Mouse (Mus musculus): ENCODE measurements at regions not wholly inside any gene's neighbourhood (a gene's known extent, or its start where the extent isn't known, plus 50 kb on each side); places are given as distances from the start of the nearest gene placed in this dataset.

- TF ChIP-seq SRF (IDR thresholded peaks at IDR 0.05; ENCODE audit: control insufficient read depth, insufficient read length, low read depth) (no peak), TCF3 (IDR thresholded peaks at IDR 0.05; ENCODE audit: insufficient read length, low read depth) (no peak), POLR2AphosphoS2 (IDR thresholded peaks at IDR 0.05; ENCODE audit: insufficient read length, low read depth) (no peak)
- no peaks in the 10 kb centered on the region for H3K27me3 ChIP-seq (ENCODE audit: control insufficient read depth, insufficient read depth, insufficient read length)
Measured at GRCm38 (mm10) chr11:45206611-45207525, 589.8 kb downstream of the Ebf1 start.

GRCm38 (mm10) chr11:45214096-45214495 lies 597.0 kb downstream of the Ebf1 start:
- no peak overlapping the region for H3K4me2 ChIP-seq (ENCODE audit: low read depth)
- TF ChIP-seq MYOG (IDR thresholded peaks at IDR 0.05; ENCODE audit: control insufficient read depth in 1 of 3, insufficient read depth in 1 of 3, insufficient read length in 2 of 3, low read depth in 2 of 3) (no peak), E2F4 (IDR thresholded peaks at IDR 0.05; ENCODE audit: insufficient read depth) (no peak), POLR2AphosphoS2 (IDR thresholded peaks at IDR 0.05; ENCODE audit: insufficient read length, low read depth) (no peak), POLR2A (IDR thresholded peaks at IDR 0.05; ENCODE audit: insufficient read length, low read depth) (no peak), TCF12 (IDR thresholded peaks at IDR 0.05; ENCODE audit: insufficient read depth, poor library complexity, severe bottlenecking) (no peak), MAX (IDR thresholded peaks at IDR 0.05; ENCODE audit: low read depth) (no peak), MYOD1 (IDR thresholded peaks at IDR 0.05; ENCODE audit: control insufficient read depth in 1 of 3, insufficient read length in 2 of 3, low read depth in 2 of 3) (no peak), SRF (IDR thresholded peaks at IDR 0.05; ENCODE audit: control insufficient read depth, insufficient read length, low read depth) (no peak)
- no peak overlapping the region for H3ac ChIP-seq (ENCODE audit: control insufficient read depth, insufficient read length)
- no peaks in the 10 kb centered on the region for H3K36me3 ChIP-seq (ENCODE audit: control insufficient read depth, insufficient read depth)
- H3K79me2 ChIP-seq (ENCODE audit: control insufficient read depth, insufficient read depth): no peaks in the 10 kb centered on the region
- H3K27me3 ChIP-seq (ENCODE audit: control insufficient read depth, insufficient read depth, insufficient read length): no peaks in the 10 kb centered on the region
- H3K4me3 ChIP-seq: no peak overlapping the region

More at GRCm38 (mm10) chr11:45206611-45207525, 589.8 kb downstream of the Ebf1 start:
- no peak overlapping the region for H3ac ChIP-seq (ENCODE audit: control insufficient read depth, insufficient read length)
- no peak overlapping the region for H3K4me3 ChIP-seq
- no peaks in the 10 kb centered on the region for H3K36me3 ChIP-seq (ENCODE audit: control insufficient read depth, insufficient read depth)
- no peaks in the 10 kb centered on the region for H3K79me2 ChIP-seq (ENCODE audit: control insufficient read depth, insufficient read depth)
- no peak overlapping the region for H3K4me2 ChIP-seq (ENCODE audit: low read depth)

DNA sequence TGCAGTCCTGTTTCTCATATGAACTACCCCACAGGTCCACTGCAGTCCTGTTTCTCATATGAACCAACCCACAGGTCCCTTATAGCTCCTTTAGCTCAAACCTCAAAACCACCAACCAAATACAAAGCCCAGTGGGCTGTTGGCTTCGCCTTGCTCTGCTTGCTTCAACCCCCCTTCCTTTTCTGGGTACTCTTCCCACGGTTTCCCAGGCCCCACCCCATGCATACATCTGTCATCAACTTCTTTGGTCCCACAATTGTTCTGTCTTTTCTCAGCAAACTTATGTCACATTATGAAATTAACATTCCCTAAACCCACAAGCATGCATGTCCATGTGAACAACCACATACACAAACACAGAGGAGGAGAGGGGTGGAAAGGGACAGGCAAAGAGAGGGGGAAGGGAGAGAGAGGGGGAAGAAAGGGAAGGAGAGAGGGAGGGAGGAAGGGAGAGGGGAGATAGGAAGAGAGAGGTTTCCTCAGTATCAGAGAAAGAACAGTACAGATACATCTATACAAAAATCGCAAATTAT lies 599.9 kb downstream of the Ebf1 start:
- Histone ChIP-seq H3K27me3 (ENCODE audit: control insufficient read depth, insufficient read depth, insufficient read length) (no peaks in the 10 kb centered on the region), H3K4me3 (no peak overlapping the region), H3K4me2 (ENCODE audit: low read depth) (peak overlapping the region; percentile 3), H3ac (ENCODE audit: control insufficient read depth, insufficient read length) (no peak overlapping the region), H3K79me2 (ENCODE audit: control insufficient read depth, insufficient read depth) (no peaks in the 10 kb centered on the region), H3K36me3 (ENCODE audit: control insufficient read depth, insufficient read depth) (no peaks in the 10 kb centered on the region)
- no peak for TF ChIP-seq TCF12 (IDR thresholded peaks at IDR 0.05; ENCODE audit: insufficient read depth, poor library complexity, severe bottlenecking)
- no peak for TF ChIP-seq MYOD1 (IDR thresholded peaks at IDR 0.05; ENCODE audit: control insufficient read depth in 1 of 3, insufficient read length in 2 of 3, low read depth in 2 of 3)
- no peak for TF ChIP-seq MAX (IDR thresholded peaks at IDR 0.05; ENCODE audit: low read depth)
- TF ChIP-seq REST (IDR thresholded peaks at IDR 0.05; ENCODE audit: insufficient read depth, insufficient read length): no peak
- no peak for TF ChIP-seq POLR2A (IDR thresholded peaks at IDR 0.05; ENCODE audit: insufficient read length, low read depth)
- no peak for TF ChIP-seq USF1 (IDR thresholded peaks at IDR 0.05; ENCODE audit: low read depth)
- TF ChIP-seq POLR2AphosphoS2 (IDR thresholded peaks at IDR 0.05; ENCODE audit: insufficient read length, low read depth): no peak
- no peak for TF ChIP-seq TCF3 (IDR thresholded peaks at IDR 0.05; ENCODE audit: insufficient read length, low read depth)

DNA sequence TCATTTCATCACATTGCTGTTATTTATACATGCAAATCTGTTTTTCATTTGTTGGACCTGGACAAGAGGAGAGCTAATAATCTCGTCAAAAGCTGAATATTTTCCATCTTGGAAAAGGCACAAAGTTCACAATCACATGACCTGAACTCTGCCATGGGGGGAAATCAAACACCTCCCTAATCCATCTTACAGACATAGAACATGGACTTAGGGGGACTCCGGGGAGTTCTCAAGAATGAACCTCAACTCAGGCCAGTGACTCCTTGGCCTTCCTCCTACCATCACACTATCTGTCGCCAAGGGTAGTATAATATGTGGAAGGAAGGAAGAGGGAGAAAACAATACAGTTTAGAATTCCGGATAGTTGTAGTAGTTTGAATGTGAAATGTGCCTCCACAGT lies 602.1 kb downstream of the Ebf1 start:
- Histone ChIP-seq H3K36me3 (ENCODE audit: control insufficient read depth, insufficient read depth) (no peaks in the 10 kb centered on the region), H3K4me3 (no peak overlapping the region), H3K4me2 (ENCODE audit: low read depth) (no peak overlapping the region), H3ac (ENCODE audit: control insufficient read depth, insufficient read length) (no peak overlapping the region), H3K79me2 (ENCODE audit: control insufficient read depth, insufficient read depth) (no peaks in the 10 kb centered on the region), H3K27me3 (ENCODE audit: control insufficient read depth, insufficient read depth, insufficient read length) (no peaks in the 10 kb centered on the region)
- no peak for TF ChIP-seq MYOG (IDR thresholded peaks at IDR 0.05; ENCODE audit: control insufficient read depth in 1 of 3, insufficient read depth in 1 of 3, insufficient read length in 2 of 3, low read depth in 2 of 3)
- no peak for TF ChIP-seq TCF3 (IDR thresholded peaks at IDR 0.05; ENCODE audit: insufficient read length, low read depth)
- no peak for TF ChIP-seq POLR2AphosphoS2 (IDR thresholded peaks at IDR 0.05; ENCODE audit: insufficient read length, low read depth)
- no peak for TF ChIP-seq E2F4 (IDR thresholded peaks at IDR 0.05; ENCODE audit: insufficient read depth)
- no peak for TF ChIP-seq TCF12 (IDR thresholded peaks at IDR 0.05; ENCODE audit: insufficient read depth, poor library complexity, severe bottlenecking)
- no peak for TF ChIP-seq MAX (IDR thresholded peaks at IDR 0.05; ENCODE audit: low read depth)
- no peak for TF ChIP-seq CEBPB (IDR thresholded peaks at IDR 0.05; ENCODE audit: insufficient read depth, poor library complexity, severe bottlenecking)
- no peak for TF ChIP-seq USF1 (IDR thresholded peaks at IDR 0.05; ENCODE audit: low read depth)
- TF ChIP-seq SRF (IDR thresholded peaks at IDR 0.05; ENCODE audit: control insufficient read depth, insufficient read length, low read depth): no peak
- no peak for TF ChIP-seq REST (IDR thresholded peaks at IDR 0.05; ENCODE audit: insufficient read depth, insufficient read length)
- TF ChIP-seq POLR2A (IDR thresholded peaks at IDR 0.05; ENCODE audit: insufficient read length, low read depth): no peak
- no peak for TF ChIP-seq MYOD1 (IDR thresholded peaks at IDR 0.05; ENCODE audit: control insufficient read depth in 1 of 3, insufficient read length in 2 of 3, low read depth in 2 of 3)

GRCm38 (mm10) chr11:45222021-45222420 lies 604.9 kb downstream of the Ebf1 start:
- Histone ChIP-seq H3K36me3 (ENCODE audit: control insufficient read depth, insufficient read depth) (no peaks in the 10 kb centered on the region), H3K27me3 (ENCODE audit: control insufficient read depth, insufficient read depth, insufficient read length) (no peaks in the 10 kb centered on the region), H3K4me2 (ENCODE audit: low read depth) (no peak overlapping the region), H3K79me2 (ENCODE audit: control insufficient read depth, insufficient read depth) (no peaks in the 10 kb centered on the region), H3ac (ENCODE audit: control insufficient read depth, insufficient read length) (no peak overlapping the region), H3K4me3 (no peak overlapping the region)
- no peak for TF ChIP-seq POLR2A (IDR thresholded peaks at IDR 0.05; ENCODE audit: insufficient read length, low read depth)
- TF ChIP-seq MYOG (IDR thresholded peaks at IDR 0.05; ENCODE audit: control insufficient read depth in 1 of 3, insufficient read depth in 1 of 3, insufficient read length in 2 of 3, low read depth in 2 of 3): no peak
- TF ChIP-seq CEBPB (IDR thresholded peaks at IDR 0.05; ENCODE audit: insufficient read depth, poor library complexity, severe bottlenecking): no peak
- TF ChIP-seq USF1 (IDR thresholded peaks at IDR 0.05; ENCODE audit: low read depth): no peak
- no peak for TF ChIP-seq REST (IDR thresholded peaks at IDR 0.05; ENCODE audit: insufficient read depth, insufficient read length)
- TF ChIP-seq TCF3 (IDR thresholded peaks at IDR 0.05; ENCODE audit: insufficient read length, low read depth): no peak
- TF ChIP-seq MYOD1 (IDR thresholded peaks at IDR 0.05; ENCODE audit: control insufficient read depth in 1 of 3, insufficient read length in 2 of 3, low read depth in 2 of 3): no peak
- no peak for TF ChIP-seq E2F4 (IDR thresholded peaks at IDR 0.05; ENCODE audit: insufficient read depth)
- no peak for TF ChIP-seq MAX (IDR thresholded peaks at IDR 0.05; ENCODE audit: low read depth)
- no peak for TF ChIP-seq POLR2AphosphoS2 (IDR thresholded peaks at IDR 0.05; ENCODE audit: insufficient read length, low read depth)
- no peak for TF ChIP-seq SRF (IDR thresholded peaks at IDR 0.05; ENCODE audit: control insufficient read depth, insufficient read length, low read depth)
- no peak for TF ChIP-seq TCF12 (IDR thresholded peaks at IDR 0.05; ENCODE audit: insufficient read depth, poor library complexity, severe bottlenecking)
